Mouse (Mus musculus): ENCODE measurements around the gene Ly75.

The Ly75 gene

GRCm38 (mm10) chr2:60328641-60329040, 54.5 kb downstream of the Ly75 start:
- in situ Hi-C loops (cut with MboI; ENCODE audit: low sequenced_read_pairs) = no loop called here

GRCm38 (mm10) chr2:60327581-60327980, 55.5 kb downstream of the Ly75 start:
- in situ Hi-C loops (cut with MboI; ENCODE audit: low sequenced_read_pairs) = no loop called here

GRCm38 (mm10) chr2:60326948-60327347, 56.2 kb downstream of the Ly75 start:
- in situ Hi-C loops (cut with MboI; ENCODE audit: low sequenced_read_pairs) = no loop called here

GRCm38 (mm10) chr2:60323411-60323810, 59.7 kb downstream of the Ly75 start:
- in situ Hi-C loops (cut with MboI; ENCODE audit: low sequenced_read_pairs) = no loop called here

- in situ Hi-C loops (cut with MboI; ENCODE audit: low sequenced_read_pairs) = no loop called here
Observed at GRCm38 (mm10) chr2:60322031-60322726, 60.9 kb downstream of the Ly75 start.

GRCm38 (mm10) chr2:60303796-60304195, 79.3 kb downstream of the Ly75 start:
- in situ Hi-C loops (cut with MboI; ENCODE audit: low sequenced_read_pairs) = no loop called here

GRCm38 (mm10) chr2:60299323-60299722, 83.8 kb downstream of the Ly75 start:
- in situ Hi-C loops (cut with MboI; ENCODE audit: low sequenced_read_pairs) = loop anchor here (10.0 kb wide), 1 partner anchor 75 kb away; no protein-coding TSS in a partner anchor

GRCm38 (mm10) chr2:60298266-60298665, 84.8 kb downstream of the Ly75 start:
- in situ Hi-C loops (cut with MboI; ENCODE audit: low sequenced_read_pairs) = loop anchor here (10.0 kb wide), 1 partner anchor 77 kb away; no protein-coding TSS in a partner anchor

GRCm38 (mm10) chr2:60291381-60291780, 91.7 kb downstream of the Ly75 start:
- in situ Hi-C loops (cut with MboI; ENCODE audit: low sequenced_read_pairs) = loop anchor here (10.0 kb wide), 1 partner anchor 83 kb away; no protein-coding TSS in a partner anchor

- in situ Hi-C loops (cut with MboI; ENCODE audit: low sequenced_read_pairs) = no loop called here
Observed at GRCm38 (mm10) chr2:60289451-60289850, 93.7 kb downstream of the Ly75 start.

GRCm38 (mm10) chr2:60288606-60289005, 94.5 kb downstream of the Ly75 start:
- in situ Hi-C loops (cut with MboI; ENCODE audit: low sequenced_read_pairs) = no loop called here

- in situ Hi-C loops (cut with MboI; ENCODE audit: low sequenced_read_pairs) = no loop called here
Observed at GRCm38 (mm10) chr2:60285107-60285617, 97.9 kb downstream of the Ly75 start.

- in situ Hi-C loops (cut with MboI; ENCODE audit: low sequenced_read_pairs) = no loop called here
Observed at GRCm38 (mm10) chr2:60284467-60284821, 98.7 kb downstream of the Ly75 start, which contains the start of gene Cd302. Cd302 (minus strand) TSS chr2:60284488.

- in situ Hi-C loops (cut with MboI; ENCODE audit: low sequenced_read_pairs) = no loop called here
Observed at GRCm38 (mm10) chr2:60283751-60284466, 99.2 kb downstream of the Ly75 start.

- in situ Hi-C loops (cut with MboI; ENCODE audit: low sequenced_read_pairs) = no loop called here
Observed at GRCm38 (mm10) chr2:60283208-60283750, 99.8 kb downstream of the Ly75 start.

- in situ Hi-C loops (cut with MboI; ENCODE audit: low sequenced_read_pairs) = no loop called here
Observed at GRCm38 (mm10) chr2:60282625-60283024, 100.5 kb downstream of the Ly75 start.

- in situ Hi-C loops (cut with MboI; ENCODE audit: low sequenced_read_pairs) = no loop called here
Observed at GRCm38 (mm10) chr2:60278627-60279026, 104.5 kb downstream of the Ly75 start.

GRCm38 (mm10) chr2:60269856-60270479, 113.1 kb downstream of the Ly75 start:
- in situ Hi-C loops (cut with MboI; ENCODE audit: low sequenced_read_pairs) = no loop called here

GRCm38 (mm10) chr2:60267567-60267966, 115.5 kb downstream of the Ly75 start:
- in situ Hi-C loops (cut with MboI; ENCODE audit: low sequenced_read_pairs) = no loop called here

GRCm38 (mm10) chr2:60260621-60261350, 122.3 kb downstream of the Ly75 start:
- in situ Hi-C loops (cut with MboI; ENCODE audit: low sequenced_read_pairs) = no loop called here

- in situ Hi-C loops (cut with MboI; ENCODE audit: low sequenced_read_pairs) = no loop called here
Observed at GRCm38 (mm10) chr2:60259186-60259585, 123.9 kb downstream of the Ly75 start.

Data from CH12F3 (cell line).